ENCODE assay signal across 12 mouse cellular contexts in genomic region chr19:10210885-10211284, GRCm38 (mm10). TPM values are rescaled to one million over a fixed set of nuclear protein-coding genes. Genes with fewer than 3 reads are reported as not detected.
"Had no signal": no experiment of that assay in that cellular context is flagged by ENCODE, and none has a peak within 500 bp of the region (broad histone marks: within the 10 kb centered on the region; RNA-seq: fewer than 3 reads in every experiment).

No protein-coding gene starts in this region.

- H3K4me3 ChIP-seq: kidney, embryonic 15.5 days; limb, embryonic 13.5 days; myocyte had no signal

- DNase-seq: kidney, adult 2 months; kidney, postnatal 14 days; left cerebral cortex, postnatal 4 days; lung, adult 18-20 months; lung, postnatal 36 days; midbrain, embryonic 14.5 days; thymus, postnatal 4 days had no signal

- H3K27ac ChIP-seq: kidney, embryonic 15.5 days; limb, embryonic 13.5 days had no signal

- H3K4me2 ChIP-seq: kidney, embryonic 15.5 days; limb, embryonic 13.5 days had no signal

- H3K4me1 ChIP-seq: kidney, embryonic 15.5 days; limb, embryonic 13.5 days had no signal

- H3K9me3 ChIP-seq: kidney, embryonic 15.5 days; limb, embryonic 13.5 days had no signal

- H3K27me3 ChIP-seq: kidney, embryonic 15.5 days; limb, embryonic 13.5 days had no signal

- ATAC-seq: intestine, embryonic 16.5 days had no signal

- H3K9ac ChIP-seq: kidney, embryonic 15.5 days; limb, embryonic 13.5 days had no signal

RNA-seq across cellular contexts. Expression of gene Myrf, which starts 29.7 kb away (rescaled TPM):
- total RNA-seq: neutrophil, adult 5-6 weeks had no signal
